Mouse (Mus musculus): ENCODE measurements around the gene Erich2. TPM values are rescaled to one million over a fixed set of nuclear protein-coding genes. Genes with fewer than 3 reads are reported as not detected.
"Not testable (repeated sequence)": the region's sequence is repeated elsewhere in the genome, so short reads cannot be mapped to it uniquely, and the experiment has no call there.

The Erich2 gene
- polyA plus RNA-seq, 1 experiment: 0.80 TPM

- H3K27me3 ChIP-seq (ENCODE audit: control insufficient read depth, insufficient read depth, low read length): 0 out of 2 replicates have a peak, but pooled peaks cover 1% of the 10 kb centered on the region
- no peak for DNase-seq
- no peaks in the 10 kb centered on the region for H3K4me1 ChIP-seq (ENCODE audit: control insufficient read depth, insufficient read depth, low read length)
- H3K27ac ChIP-seq (ENCODE audit: insufficient read depth, low read length): no peak overlapping the region
- no peak overlapping the region for H3K4me3 ChIP-seq (replicated peaks; ENCODE audit: insufficient read depth, low read depth, low read length)
- TF ChIP-seq POLR2A (IDR thresholded peaks at IDR 0.05; ENCODE audit: borderline replicate concordance, insufficient read depth, low read length) (no peak), CTCF (IDR thresholded peaks at IDR 0.05; ENCODE audit: borderline replicate concordance, insufficient read depth, low read depth, low read length) (no peak)
- 81% methylated on average over 2 of the region's 2 CpGs for WGBS
These were observed 2.2 kb upstream of the Erich2 start for GRCm38 (mm10) chr2:70506372-70506771.

GRCm38 (mm10) chr2:70509021-70509632, 508 bp downstream of the Erich2 start:
- WGBS: under 1% methylated on average over 56 of the region's 56 CpGs
- Histone ChIP-seq H3K27ac (ENCODE audit: insufficient read depth, low read length) (no peak overlapping the region), H3K4me3 (replicated peaks; ENCODE audit: insufficient read depth, low read depth, low read length) (peak overlapping the region; percentile 55), H3K4me1 (ENCODE audit: control insufficient read depth, insufficient read depth, low read length) (no peaks in the 10 kb centered on the region), H3K27me3 (ENCODE audit: control insufficient read depth, insufficient read depth, low read length) (0 out of 2 replicates have a peak, but pooled peaks cover 1% of the 10 kb centered on the region)
- no peak for TF ChIP-seq POLR2A (IDR thresholded peaks at IDR 0.05; ENCODE audit: borderline replicate concordance, insufficient read depth, low read length)
- peak; percentile 60 for TF ChIP-seq CTCF (IDR thresholded peaks at IDR 0.05; ENCODE audit: borderline replicate concordance, insufficient read depth, low read depth, low read length)
- peak; percentile 56 to 63 for DNase-seq

GRCm38 (mm10) chr2:70538283-70538682, 29.7 kb downstream of the Erich2 start:
- H3K27ac ChIP-seq (ENCODE audit: insufficient read depth, low read length); H3K27me3 ChIP-seq (ENCODE audit: control insufficient read depth, insufficient read depth, low read length); H3K4me1 ChIP-seq (ENCODE audit: control insufficient read depth, insufficient read depth, low read length); H3K4me3 ChIP-seq (replicated peaks; ENCODE audit: insufficient read depth, low read depth, low read length): not testable (repeated sequence)
- peak in 1 of 2 experiments; percentile 15 for DNase-seq
- 47% methylated on average over 7 of the region's 7 CpGs for whole genome bisulfite sequencing
- peak; percentile 36; the same call in 1 of the 2 replicates for TF ChIP-seq CTCF (IDR thresholded peaks at IDR 0.05; ENCODE audit: borderline replicate concordance, insufficient read depth, low read depth, low read length)

- WGBS: 75% methylated on average over 6 of the region's 6 CpGs
- Histone ChIP-seq H3K4me1 (ENCODE audit: control insufficient read depth, insufficient read depth, low read length) (no peaks in the 10 kb centered on the region), H3K27ac (ENCODE audit: insufficient read depth, low read length) (no peak overlapping the region), H3K27me3 (ENCODE audit: control insufficient read depth, insufficient read depth, low read length) (no peaks in the 10 kb centered on the region; the same call in 1 of the 2 replicates), H3K4me3 (replicated peaks; ENCODE audit: insufficient read depth, low read depth, low read length) (no peak overlapping the region)
- no peak for TF ChIP-seq POLR2A (IDR thresholded peaks at IDR 0.05; ENCODE audit: borderline replicate concordance, insufficient read depth, low read length)
- no peak for TF ChIP-seq CTCF (IDR thresholded peaks at IDR 0.05; ENCODE audit: borderline replicate concordance, insufficient read depth, low read depth, low read length)
- DNase-seq: no peak
These were observed 42.1 kb downstream of the Erich2 start for GRCm38 (mm10) chr2:70550671-70551070.

GRCm38 (mm10) chr2:70551446-70551845, 42.8 kb downstream of the Erich2 start:
- 85% methylated on average over 2 of the region's 2 CpGs for WGBS
- H3K4me1 ChIP-seq (ENCODE audit: control insufficient read depth, insufficient read depth, low read length): no peaks in the 10 kb centered on the region
- no peak for DNase-seq
- H3K27ac ChIP-seq (ENCODE audit: insufficient read depth, low read length): no peak overlapping the region
- H3K27me3 ChIP-seq (ENCODE audit: control insufficient read depth, insufficient read depth, low read length): no peaks in the 10 kb centered on the region; the same call in 1 of the 2 replicates
- H3K4me3 ChIP-seq (replicated peaks; ENCODE audit: insufficient read depth, low read depth, low read length): no peak overlapping the region
- TF ChIP-seq POLR2A (IDR thresholded peaks at IDR 0.05; ENCODE audit: borderline replicate concordance, insufficient read depth, low read length): no peak
- no peak for TF ChIP-seq CTCF (IDR thresholded peaks at IDR 0.05; ENCODE audit: borderline replicate concordance, insufficient read depth, low read depth, low read length)

GRCm38 (mm10) chr2:70552067-70552598, 43.5 kb downstream of the Erich2 start:
- Histone ChIP-seq H3K27me3 (ENCODE audit: control insufficient read depth, insufficient read depth, low read length) (no peaks in the 10 kb centered on the region; the same call in 1 of the 2 replicates), H3K4me3 (replicated peaks; ENCODE audit: insufficient read depth, low read depth, low read length) (no peak overlapping the region), H3K4me1 (ENCODE audit: control insufficient read depth, insufficient read depth, low read length) (no peaks in the 10 kb centered on the region), H3K27ac (ENCODE audit: insufficient read depth, low read length) (no peak overlapping the region)
- WGBS: 85% methylated on average over 15 of the region's 15 CpGs
- no peak for TF ChIP-seq POLR2A (IDR thresholded peaks at IDR 0.05; ENCODE audit: borderline replicate concordance, insufficient read depth, low read length)
- no peak for TF ChIP-seq CTCF (IDR thresholded peaks at IDR 0.05; ENCODE audit: borderline replicate concordance, insufficient read depth, low read depth, low read length)
- DNase-seq: no peak

- WGBS: 83% methylated on average over 4 of the region's 4 CpGs
- no peaks in the 10 kb centered on the region for H3K4me1 ChIP-seq (ENCODE audit: control insufficient read depth, insufficient read depth, low read length)
- H3K27ac ChIP-seq (ENCODE audit: insufficient read depth, low read length): no peak within 1 kb of the TSS
- TF ChIP-seq POLR2A (IDR thresholded peaks at IDR 0.05; ENCODE audit: borderline replicate concordance, insufficient read depth, low read length) (no peak), CTCF (IDR thresholded peaks at IDR 0.05; ENCODE audit: borderline replicate concordance, insufficient read depth, low read depth, low read length) (no peak)
- H3K4me3 ChIP-seq (replicated peaks; ENCODE audit: insufficient read depth, low read depth, low read length): no peak within 1 kb of the TSS
- H3K27me3 ChIP-seq (ENCODE audit: control insufficient read depth, insufficient read depth, low read length): no peaks in the 10 kb centered on the region; the same call in 1 of the 2 replicates
- no peak for DNase-seq
These were observed 44.2 kb downstream of the Erich2 start, which contains the start of gene Gad1 for GRCm38 (mm10) chr2:70552772-70553171. Gene Gad1, plus strand, starts transcription at chr2:70553072.

- WGBS: 83% methylated on average over 3 of the region's 3 CpGs
These were observed 45.2 kb downstream of the Erich2 start for GRCm38 (mm10) chr2:70553826-70554225.

More at GRCm38 (mm10) chr2:70553826-70554225, 45.2 kb downstream of the Erich2 start:
- no peak for TF ChIP-seq POLR2A (IDR thresholded peaks at IDR 0.05; ENCODE audit: borderline replicate concordance, insufficient read depth, low read length)
- TF ChIP-seq CTCF (IDR thresholded peaks at IDR 0.05; ENCODE audit: borderline replicate concordance, insufficient read depth, low read depth, low read length): no peak
- Histone ChIP-seq H3K4me1 (ENCODE audit: control insufficient read depth, insufficient read depth, low read length) (no peaks in the 10 kb centered on the region), H3K4me3 (replicated peaks; ENCODE audit: insufficient read depth, low read depth, low read length) (no peak overlapping the region), H3K27ac (ENCODE audit: insufficient read depth, low read length) (no peak overlapping the region), H3K27me3 (ENCODE audit: control insufficient read depth, insufficient read depth, low read length) (no peaks in the 10 kb centered on the region; the same call in 1 of the 2 replicates)
- DNase-seq: no peak
